Mouse (Mus musculus) lung, adult 2 months (tissue): ENCODE data around the gene Oaz3.

Experiments used
- CTCF ChIP-seq: fragments of 200-500 bp; IDR thresholded peaks from 2 replicates; pipeline ENCODE4 v1.5.1; 2011; ENCODE audit warnings: mild to moderate bottlenecking, low read length, control low read depth; ENCODE audit not compliant: insufficient read depth
- POLR2A ChIP-seq: fragments of 200-500 bp; IDR thresholded peaks from 2 replicates; pipeline ENCODE4 v1.6.1; 2011; ENCODE audit warnings: low read depth, mild to moderate bottlenecking, control low read depth, low read length, borderline replicate concordance; ENCODE audit errors: extremely low read depth

GRCm38 (mm10) chr3:94389420-94389819, 54.3 kb downstream of the Oaz3 start:
- TF ChIP-seq CTCF (no peak), POLR2A (no peak)
